ENCODE assay signal across 8 mouse cellular contexts in the genomic region with DNA sequence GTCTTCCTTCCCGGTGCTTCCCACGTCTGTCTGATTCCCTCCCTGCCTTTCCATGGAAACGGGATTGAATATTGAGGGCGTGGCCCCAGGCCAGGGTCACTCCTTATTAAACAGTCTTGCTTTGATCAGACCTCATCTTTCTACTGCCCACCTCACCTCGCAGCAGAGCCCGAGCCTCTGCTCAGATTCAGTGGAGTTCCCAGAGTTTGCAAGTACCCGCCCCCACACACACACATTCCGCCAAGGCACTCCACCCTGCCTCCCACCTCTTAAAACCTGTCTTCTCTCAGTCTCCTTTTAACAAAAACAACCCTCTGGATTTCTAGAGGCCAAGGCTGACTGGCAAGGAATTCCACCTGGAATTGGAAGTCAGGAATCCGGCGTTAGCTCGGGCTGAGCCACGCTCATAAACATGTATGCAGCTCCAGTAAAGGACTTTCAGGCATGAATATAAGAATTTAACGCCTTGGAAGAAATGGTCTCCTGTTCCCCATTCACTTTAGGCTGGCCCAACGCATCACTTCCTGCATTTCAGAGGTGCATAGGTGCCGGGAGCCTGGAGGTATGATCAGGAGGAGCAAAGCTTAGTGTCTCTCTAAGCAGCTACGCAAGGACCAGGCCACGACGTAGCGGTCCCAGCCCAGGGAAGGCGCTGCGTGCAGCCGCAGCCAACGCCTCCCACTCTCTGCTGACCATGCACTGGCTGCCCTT. TPM values are rescaled to one million over a fixed set of nuclear protein-coding genes. Genes with fewer than 3 reads are reported as not detected.
DNase-seq lines count a peak whose midpoint lies in the region; ATAC-seq and TF ChIP-seq lines count a peak whose summit lies in the region.

No protein-coding gene starts in this region.

- H3K27ac ChIP-seq in ES-Bruce4 (ENCODE audit: insufficient read depth, low read length): peak overlapping the region; percentile 20; the same call in 1 of the 2 replicates
- peak overlapping the region; percentile 90 for H3K27ac ChIP-seq in forebrain, embryonic 12.5 days

- no peaks in the 10 kb centered on the region for H3K27me3 ChIP-seq in ES-Bruce4 (ENCODE audit: control insufficient read depth, insufficient read depth, low read length, poor library complexity, severe bottlenecking)
- H3K27me3 ChIP-seq in forebrain, embryonic 12.5 days: peaks cover 84% of the 10 kb centered on the region

- no peaks in the 10 kb centered on the region for H3K9me3 ChIP-seq in ES-Bruce4 (replicated peaks; ENCODE audit: control insufficient read depth, insufficient read depth, low read length, poor library complexity, severe bottlenecking)
- H3K9me3 ChIP-seq in forebrain, embryonic 12.5 days: no peaks in the 10 kb centered on the region

- H3K36me3 ChIP-seq in ES-Bruce4 (ENCODE audit: control insufficient read depth, insufficient read depth, low read length, poor library complexity, severe bottlenecking): no peaks in the 10 kb centered on the region
- no peaks in the 10 kb centered on the region for H3K36me3 ChIP-seq in forebrain, embryonic 12.5 days (replicated peaks)

- TF ChIP-seq CTCF in ES-Bruce4 (IDR thresholded peaks at IDR 0.05; ENCODE audit: low read depth, low read length): no peak

- no peak for DNase-seq in frontal cortex, postnatal 10 days (ENCODE audit: low spot score in 2 of 2)
- DNase-seq in left cerebral cortex, postnatal 36 days (ENCODE audit: low spot score in 2 of 2): peak; percentile 33 to 42
- DNase-seq in right cerebral cortex, adult 2 months (ENCODE audit: low spot score in 2 of 2): peak; percentile 48 to 50
- no peak for DNase-seq in thymus, postnatal 14 days
- no peak for DNase-seq in gastrocnemius, postnatal 36 days

- ATAC-seq in frontal cortex, adult (ENCODE audit: low TSS enrichment): peak; percentile 38; the same call in 1 of the 2 replicates
- no peak for ATAC-seq in forebrain, embryonic 12.5 days (ENCODE audit: low FRiP score)

- intact Hi-C loops in left cerebral cortex, postnatal 36 days (cut with DNase I): loop anchor here (5.0 to 10.0 kb wide), 2 partner anchors 36 to 238 kb away; a partner anchor contains a TSS
- intact Hi-C loops in gastrocnemius, postnatal 36 days (cut with DNase I): no loop called here

- TF ChIP-seq POLR2A in ES-Bruce4 (IDR thresholded peaks at IDR 0.05; ENCODE audit: insufficient read depth, low read length): no peak

- 3% methylated on average over 23 of the region's 23 CpGs for WGBS in forebrain, embryonic 12.5 days

- peak overlapping the region; percentile 72 for H3K4me3 ChIP-seq in ES-Bruce4 (ENCODE audit: low read depth, low read length)
- peak overlapping the region; percentile 44 for H3K4me3 ChIP-seq in forebrain, embryonic 12.5 days (replicated peaks)

- H3K9ac ChIP-seq in ES-Bruce4 (ENCODE audit: low read depth, poor library complexity, severe bottlenecking): peak overlapping the region; percentile 62
- no peak overlapping the region for H3K9ac ChIP-seq in forebrain, embryonic 12.5 days

- H3K4me2 ChIP-seq in forebrain, embryonic 12.5 days: peak overlapping the region; percentile 89

- H3K4me1 ChIP-seq in ES-Bruce4 (ENCODE audit: control insufficient read depth, insufficient read depth, low read length): peaks cover 7% of the 10 kb centered on the region
- H3K4me1 ChIP-seq in forebrain, embryonic 12.5 days: peaks cover 51% of the 10 kb centered on the region

- no peak for TF ChIP-seq EP300 in ES-Bruce4 (IDR thresholded peaks at IDR 0.05; ENCODE audit: insufficient read depth, low read depth, low read length)

RNA-seq across cellular contexts. Expression of a gene that starts 0.8 kb away (rescaled TPM):
- polyA plus RNA-seq in ES-Bruce4 (2011; ENCODE audit: insufficient read depth, insufficient read length, low read depth, missing spikeins): 14.3 and 17.6 TPM in 2 replicates
- 5.5 and 5.7 TPM in 2 replicates for polyA plus RNA-seq in forebrain, embryonic 12.5 days (2016; fragmentation: Nextera tagmentation; extraction: Ambion mirVana)
- 10 to 100 TPM; 16.4 to 20.3 TPM for total RNA-seq in left cerebral cortex, postnatal 36 days (2021)
- total RNA-seq in gastrocnemius, postnatal 36 days (2021): not detected

RNA-seq across cellular contexts. Expression of a gene that starts 18.0 kb away (rescaled TPM):
- polyA plus RNA-seq in ES-Bruce4 (2011; ENCODE audit: insufficient read depth, insufficient read length, low read depth, missing spikeins): 490 and 512 TPM in 2 replicates
- 694 and 697 TPM in 2 replicates for polyA plus RNA-seq in forebrain, embryonic 12.5 days (2016; fragmentation: Nextera tagmentation; extraction: Ambion mirVana)
- total RNA-seq in left cerebral cortex, postnatal 36 days (2021): 100 to 1,000 TPM; 378 to 426 TPM
- total RNA-seq in gastrocnemius, postnatal 36 days (2021): 1,000 to 10,000 TPM; 1,357 to 1,404 TPM

RNA-seq across cellular contexts. Expression of a gene that starts 34.3 kb away (rescaled TPM):
- 9.0 and 11.8 TPM in 2 replicates for polyA plus RNA-seq in ES-Bruce4 (2011; ENCODE audit: insufficient read depth, insufficient read length, low read depth, missing spikeins)
- polyA plus RNA-seq in forebrain, embryonic 12.5 days (2016; fragmentation: Nextera tagmentation; extraction: Ambion mirVana): 18.2 and 19.3 TPM in 2 replicates
- 10 to 100 TPM; 17.3 to 21.5 TPM for total RNA-seq in left cerebral cortex, postnatal 36 days (2021)
- 1 to 10 TPM; 4.0 to 5.5 TPM for total RNA-seq in gastrocnemius, postnatal 36 days (2021)

RNA-seq across cellular contexts. Expression of a gene that starts 35.2 kb away (rescaled TPM):
- 31.1 and 32.1 TPM in 2 replicates for polyA plus RNA-seq in ES-Bruce4 (2011; ENCODE audit: insufficient read depth, insufficient read length, low read depth, missing spikeins)
- polyA plus RNA-seq in forebrain, embryonic 12.5 days (2016; fragmentation: Nextera tagmentation; extraction: Ambion mirVana): 41.5 and 41.9 TPM in 2 replicates
- total RNA-seq in left cerebral cortex, postnatal 36 days (2021): 100 to 1,000 TPM; 381 to 434 TPM
- under 1 TPM; 0.66 to 0.74 TPM for total RNA-seq in gastrocnemius, postnatal 36 days (2021)

RNA-seq across cellular contexts. Expression of a gene that starts 49.5 kb away (rescaled TPM):
- 39.1 TPM in 2 replicates for polyA plus RNA-seq in ES-Bruce4 (2011; ENCODE audit: insufficient read depth, insufficient read length, low read depth, missing spikeins)
- 62.3 and 62.5 TPM in 2 replicates for polyA plus RNA-seq in forebrain, embryonic 12.5 days (2016; fragmentation: Nextera tagmentation; extraction: Ambion mirVana)
- 10 to 100 TPM; 63.6 to 66.3 TPM for total RNA-seq in left cerebral cortex, postnatal 36 days (2021)
- total RNA-seq in gastrocnemius, postnatal 36 days (2021): 10 to 100 TPM; 80.9 to 83.7 TPM

Comparison
In these comparisons a context has a peak if more than half of its experiments do, and no peak if none do; other contexts are left out.
1. DNase-seq: peak in left cerebral cortex, postnatal 36 days (2 of 2) and right cerebral cortex, adult 2 months (2 of 2); none in frontal cortex, postnatal 10 days (0 of 2), thymus, postnatal 14 days (single experiment) and gastrocnemius, postnatal 36 days (0 of 2).
2. RNA of a gene that starts 0.8 kb away (total RNA-seq): 16.4 to 20.3 TPM in left cerebral cortex, postnatal 36 days; not detected in gastrocnemius, postnatal 36 days; every median in the first group is over 10 times any median in the second.